Mouse (Mus musculus) natural killer cell, adult 2 months (primary cell): ENCODE data around the gene Mrgprx1.

Experiments used
- DNase-seq, 2 experiments: peaks; one replicate each; pipeline ENCODE4 v3.0.0; 2022; ENCODE audit warnings: low spot score in 2 of 2

Mrgprx1 gene

DNA sequence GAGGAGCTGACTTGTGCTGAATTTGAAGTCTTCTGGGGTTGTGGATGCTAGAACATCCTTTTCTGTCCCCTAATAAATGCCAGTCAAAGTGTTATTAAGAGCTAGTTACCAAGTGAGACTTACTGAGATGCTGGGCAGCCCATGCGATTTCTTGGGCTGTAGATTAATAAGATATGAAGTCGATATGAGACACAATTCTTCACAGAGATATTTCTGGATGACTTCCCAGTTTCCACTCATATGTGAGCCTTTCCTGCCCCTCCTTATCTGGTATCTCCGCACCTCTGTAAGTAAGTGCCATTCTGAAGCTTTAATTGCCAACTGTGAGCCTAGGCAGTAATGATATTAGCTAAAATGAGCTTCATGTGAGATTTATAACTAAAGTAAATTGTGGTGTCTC lies at the start of gene Mrgprx1:
Mrgprx1 (minus strand) TSS at position 101 of the 400 bp plus-strand sequence.
- DNase-seq = no peak

DNA sequence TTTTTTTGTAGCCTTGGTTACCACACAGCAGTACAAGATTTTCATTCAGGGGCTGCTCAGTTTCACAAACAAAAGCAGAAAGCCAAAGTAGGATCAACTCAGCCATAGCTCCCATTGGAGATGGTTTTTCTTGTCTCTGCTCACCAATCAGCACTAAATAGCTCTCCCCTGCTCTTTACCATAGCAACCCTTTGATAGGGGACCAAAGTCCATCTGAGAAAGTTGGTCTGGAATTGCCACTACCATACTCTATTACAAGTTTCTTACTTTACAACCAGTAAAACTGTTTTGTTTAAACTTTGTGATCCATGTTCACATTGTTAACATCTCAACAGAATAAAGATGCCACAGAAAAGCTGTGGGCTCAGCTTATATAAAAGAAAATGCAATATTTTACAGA lies 48.1 kb upstream of the Mrgprx1 start:
- DNase-seq = no peak

DNA sequence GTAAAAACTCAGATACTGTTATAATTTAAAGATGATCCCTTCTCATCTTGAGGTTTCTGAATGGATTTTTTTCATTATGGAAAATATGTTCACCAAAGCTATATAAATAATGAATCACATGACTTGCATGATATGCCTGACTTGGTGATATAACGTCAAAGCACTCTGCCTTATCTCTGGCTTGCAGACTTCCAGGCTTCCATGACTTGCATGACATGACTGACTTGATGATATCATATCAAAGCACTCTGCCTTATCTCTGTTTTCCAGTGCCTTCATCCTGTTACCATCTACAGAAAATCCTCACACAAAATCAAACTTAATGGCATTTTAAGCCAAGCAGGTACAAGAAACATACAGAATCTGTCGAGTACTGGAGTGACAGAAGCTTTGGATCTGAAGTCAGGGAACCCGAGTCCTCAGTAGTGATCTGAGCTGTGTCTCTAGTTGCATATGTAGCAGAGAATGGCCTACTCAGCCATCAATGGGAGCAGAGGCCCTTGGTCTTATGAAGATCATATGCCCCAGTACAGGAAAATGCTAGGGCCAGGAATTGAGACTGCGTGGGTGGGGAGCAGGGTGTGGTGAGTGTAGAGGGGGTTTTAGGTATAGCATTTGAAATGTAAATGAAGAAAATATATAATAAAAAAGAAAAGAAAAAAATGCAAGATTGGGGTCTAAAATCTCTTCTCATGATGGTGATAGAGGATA lies 19.2 kb upstream of the Mrgprx1 start:
- no peak for DNase-seq

- no peak for DNase-seq
These were observed 16.6 kb upstream of the Mrgprx1 start for GRCm38 (mm10) chr7:48044046-48044445.

- no peak for DNase-seq
These were observed 9.5 kb downstream of the Mrgprx1 start for GRCm38 (mm10) chr7:48017874-48018273.

- no peak for DNase-seq
These were observed 31.7 kb downstream of the Mrgprx1 start for GRCm38 (mm10) chr7:47995689-47996088.

DNA sequence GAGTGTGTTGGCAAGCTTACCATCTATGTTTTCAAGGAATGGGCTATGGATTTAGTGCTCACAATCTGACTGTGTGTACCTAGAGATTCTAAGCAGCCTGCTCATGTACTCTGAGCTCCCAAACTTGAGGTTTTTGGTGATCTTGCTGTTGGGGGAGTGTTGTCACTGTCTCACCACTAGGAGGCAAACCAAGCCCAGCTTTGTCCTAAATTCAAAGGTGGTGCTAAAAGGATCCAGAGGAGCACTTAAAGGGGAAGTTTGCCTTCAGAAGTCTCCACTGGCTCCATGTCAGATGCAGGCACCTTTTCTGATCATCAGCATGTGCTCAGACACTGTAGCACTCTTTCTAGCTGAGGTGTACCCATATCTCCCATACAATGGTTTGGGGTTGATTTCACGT lies 40.6 kb downstream of the Mrgprx1 start:
- DNase-seq = no peak

- no peak for DNase-seq
These were observed 45.4 kb downstream of the Mrgprx1 start, which contains the start of gene Mrgpra4 for GRCm38 (mm10) chr7:47981995-47982394. Mrgpra4 (minus strand) TSS chr7:47982095.
